Mouse (Mus musculus): ENCODE measurements around the gene Poc1b. TPM values are rescaled to one million over a fixed set of nuclear protein-coding genes. Genes with fewer than 3 reads are reported as not detected.
"Not testable (repeated sequence)": the region's sequence is repeated elsewhere in the genome, so short reads cannot be mapped to it uniquely, and the experiment has no call there.

Poc1b gene
- total RNA-seq, 2 experiments from 2014 or later: 2.8 to 4.1 TPM

DNA sequence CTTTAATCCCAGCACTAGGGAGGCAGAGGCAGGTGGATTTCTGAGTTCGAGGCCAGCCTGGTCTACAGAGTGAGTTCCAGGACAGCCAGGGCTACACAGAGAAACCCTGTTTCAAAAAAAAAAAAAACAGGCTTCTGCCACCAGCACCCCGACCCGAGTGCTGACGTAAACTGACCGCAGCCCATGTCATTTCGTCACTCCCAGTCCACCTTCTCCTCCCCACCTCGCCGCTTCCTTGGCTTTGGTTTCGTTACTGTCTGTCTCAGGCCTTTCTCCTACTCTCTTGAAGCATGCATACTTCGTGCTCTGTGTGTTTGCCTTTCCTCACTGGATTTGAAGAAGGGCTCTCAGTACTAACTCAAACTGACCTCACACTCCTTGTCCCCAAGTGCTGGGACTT is 50.9 kb downstream of the Poc1b start:
- DNase-seq (ENCODE audit: low spot score): not testable (repeated sequence)

DNA sequence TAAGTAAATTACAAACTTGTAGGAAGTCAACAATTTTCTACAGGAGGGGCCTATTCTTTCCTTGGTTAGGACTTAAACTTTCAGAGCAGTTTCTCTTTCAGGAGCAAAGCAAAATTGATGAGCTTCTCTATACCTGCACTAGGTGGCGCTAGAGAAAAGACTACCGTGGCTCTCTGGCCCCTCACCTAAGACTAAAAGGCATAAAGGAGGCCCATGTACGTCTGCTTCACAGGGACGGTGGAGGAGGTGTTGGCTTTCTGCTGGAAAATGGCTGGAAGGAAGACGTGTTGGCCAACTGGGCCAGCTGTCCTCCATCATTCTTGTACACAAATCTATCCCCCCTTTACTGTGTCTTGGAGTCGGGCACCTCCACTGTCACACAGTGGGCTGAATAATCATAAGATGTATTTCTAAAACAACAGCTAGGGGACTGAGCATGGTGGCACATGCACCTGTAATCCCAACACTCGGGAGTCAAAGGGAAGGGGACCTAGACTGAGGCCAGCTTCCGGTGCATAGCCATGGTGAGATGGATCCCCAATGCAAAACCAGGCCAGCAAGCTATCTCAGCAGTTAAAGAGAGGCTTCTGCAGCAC is 55.2 kb downstream of the Poc1b start:
- peak; percentile 44 for DNase-seq (ENCODE audit: low spot score)

DNA sequence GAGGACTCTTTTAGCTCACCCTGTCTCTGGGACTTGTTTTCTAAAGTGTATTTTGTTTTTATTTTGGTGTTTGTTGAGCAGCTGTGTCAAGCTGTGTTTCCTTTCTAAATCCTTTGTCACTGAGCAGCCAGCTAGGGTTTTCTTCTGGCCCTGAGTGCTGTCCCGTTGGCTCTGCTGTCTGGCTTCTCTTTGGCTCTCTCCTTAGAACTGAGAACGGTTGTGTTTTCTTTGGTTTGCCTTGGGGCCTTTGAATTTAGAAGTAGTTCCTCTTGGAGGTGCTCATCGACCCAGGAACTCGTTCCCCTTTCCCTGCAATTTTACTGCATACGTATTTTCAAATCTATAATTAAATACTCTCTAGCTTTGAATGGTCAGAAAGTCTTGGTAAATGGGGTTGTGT is 56.2 kb downstream of the Poc1b start:
- DNase-seq (ENCODE audit: low spot score): no peak

DNA sequence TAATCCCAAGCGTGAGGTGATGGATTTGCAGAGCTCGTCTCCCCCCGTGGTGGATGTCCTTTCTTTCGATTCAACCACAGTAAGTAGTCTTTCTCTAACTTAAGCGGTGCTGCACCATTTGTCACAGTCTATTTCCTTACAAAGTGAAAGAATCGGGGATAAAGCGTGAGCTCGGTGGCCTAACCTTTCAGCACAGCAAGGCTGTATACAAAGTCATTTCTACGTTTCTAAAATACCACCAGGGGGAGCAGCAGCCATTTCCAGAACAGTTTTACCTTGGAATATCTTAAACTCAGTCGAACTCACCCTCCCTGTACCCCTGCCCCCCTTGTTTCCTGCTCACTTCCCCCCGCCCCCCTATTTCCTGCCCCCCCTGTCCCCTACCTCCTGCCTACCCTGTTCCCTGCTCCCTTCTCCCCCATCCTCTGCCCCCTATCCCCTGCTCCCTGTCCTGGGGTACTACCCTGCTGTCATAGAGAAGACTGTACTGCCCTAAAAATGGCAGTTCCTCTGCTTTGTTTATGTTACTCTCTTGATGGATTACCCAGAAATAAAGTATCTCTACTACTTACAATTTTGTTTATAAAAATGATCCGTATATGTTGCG is 58.1 kb downstream of the Poc1b start:
- peak; percentile 30 for DNase-seq (ENCODE audit: low spot score)

DNA sequence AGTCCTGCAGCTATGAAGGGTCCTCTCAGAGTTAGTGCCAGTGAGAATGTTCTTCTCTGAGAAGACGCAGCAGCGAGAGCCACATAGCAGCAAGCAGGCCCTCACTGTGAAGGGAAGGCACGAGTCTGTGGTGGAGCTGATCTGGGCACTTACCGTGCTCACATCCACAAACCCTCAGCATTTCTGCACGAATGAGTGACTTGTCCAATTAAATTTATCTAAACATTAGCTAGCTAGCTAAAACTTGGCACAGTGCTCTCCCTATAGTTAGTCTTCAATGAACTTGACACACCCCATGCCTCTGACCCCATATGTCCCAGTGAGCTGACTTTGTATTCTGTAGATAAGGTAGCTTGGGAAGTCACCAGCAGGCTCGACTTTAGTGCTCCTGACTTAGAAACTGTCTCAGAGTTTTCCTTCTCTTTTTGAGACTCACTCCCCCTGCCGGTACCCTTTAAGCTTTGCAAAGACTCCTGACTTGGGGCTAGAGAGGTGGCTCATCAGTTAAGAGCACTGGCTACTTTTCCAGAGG is 59.0 kb downstream of the Poc1b start:
- no peak for DNase-seq (ENCODE audit: low spot score)

DNA sequence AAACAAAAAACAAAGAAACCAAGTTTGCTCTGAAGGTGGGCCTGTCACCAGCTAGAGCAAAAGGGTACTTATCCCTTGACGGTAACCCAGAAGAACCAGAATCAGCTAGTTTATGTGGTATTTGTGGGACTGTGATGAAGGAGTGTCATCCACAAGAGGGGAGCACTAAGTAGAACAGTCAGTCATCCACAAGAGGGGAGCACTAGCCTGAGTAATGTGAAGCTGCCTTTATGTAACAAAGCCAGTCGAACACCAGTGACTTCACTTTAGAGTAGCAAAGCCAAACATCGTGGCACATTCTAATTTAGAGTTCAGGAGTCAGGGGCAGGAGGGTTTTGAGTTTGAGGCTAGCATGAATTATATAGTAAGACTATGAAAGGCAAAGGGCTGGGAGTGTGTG is 59.6 kb downstream of the Poc1b start:
- DNase-seq (ENCODE audit: low spot score): no peak

DNA sequence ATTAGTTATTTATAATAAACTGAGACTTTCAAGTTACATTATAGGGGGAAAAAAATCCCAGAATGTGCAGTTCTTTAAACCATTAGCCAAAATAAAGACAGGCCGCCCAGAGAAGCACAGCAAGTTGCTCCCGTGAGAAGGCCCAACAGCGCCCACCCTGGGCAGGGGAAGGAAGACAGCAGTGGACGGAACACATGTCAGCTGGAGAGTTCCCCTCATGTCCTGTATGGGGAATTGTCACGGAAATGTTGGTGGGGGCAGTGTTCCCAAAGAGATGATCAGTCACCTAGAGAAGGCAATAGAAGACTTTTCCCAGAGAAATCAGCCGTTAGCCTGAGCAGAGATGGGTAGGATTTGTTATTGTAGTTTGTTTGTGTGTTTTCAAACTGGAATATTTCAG is 61.6 kb downstream of the Poc1b start:
- DNase-seq (ENCODE audit: low spot score): no peak

DNA sequence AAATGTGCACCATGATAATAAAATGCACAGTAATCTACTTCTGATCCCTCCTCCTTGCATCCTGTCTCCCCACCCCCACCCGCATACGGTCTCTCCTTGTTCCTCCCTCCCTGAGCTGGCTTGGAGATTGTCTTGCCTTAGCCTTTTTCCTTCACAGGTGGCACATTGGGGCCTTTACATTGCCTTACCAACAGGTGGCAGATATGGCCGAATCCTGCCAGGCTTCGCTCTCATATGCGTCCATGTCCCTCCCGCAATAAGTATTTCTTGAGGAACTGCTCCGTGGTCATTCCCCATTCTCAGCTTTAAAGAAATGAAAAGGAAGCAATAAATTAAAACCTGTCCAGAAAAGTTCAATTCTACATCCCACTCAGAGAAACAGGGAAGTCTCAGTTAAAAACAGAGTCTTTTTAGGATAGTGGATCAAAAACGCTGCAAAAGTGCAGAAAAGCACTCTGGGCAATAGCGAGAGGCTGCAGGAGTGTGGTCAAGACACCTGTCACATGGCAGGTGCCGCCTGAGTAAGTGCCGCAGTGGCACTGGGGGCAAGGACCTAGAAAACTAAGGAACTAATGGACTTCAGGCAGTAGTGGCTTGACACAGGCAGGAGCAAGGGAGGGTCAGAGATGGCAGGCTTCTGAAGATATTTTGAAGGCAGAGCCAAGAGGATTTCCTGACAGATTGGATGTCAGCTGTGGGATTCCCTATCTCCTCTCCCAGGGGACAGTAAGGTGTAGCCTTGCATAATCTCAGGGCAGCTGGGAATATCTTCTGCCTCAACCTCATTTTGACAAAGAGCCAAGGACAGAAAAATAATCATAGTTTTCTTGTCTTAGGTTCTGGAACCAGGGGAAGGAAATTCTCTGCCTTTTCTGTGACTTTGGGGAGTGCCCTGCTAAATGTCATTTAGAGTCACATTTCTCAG is 62.3 kb downstream of the Poc1b start:
- peak; percentile 48 for DNase-seq (ENCODE audit: low spot score)

DNA sequence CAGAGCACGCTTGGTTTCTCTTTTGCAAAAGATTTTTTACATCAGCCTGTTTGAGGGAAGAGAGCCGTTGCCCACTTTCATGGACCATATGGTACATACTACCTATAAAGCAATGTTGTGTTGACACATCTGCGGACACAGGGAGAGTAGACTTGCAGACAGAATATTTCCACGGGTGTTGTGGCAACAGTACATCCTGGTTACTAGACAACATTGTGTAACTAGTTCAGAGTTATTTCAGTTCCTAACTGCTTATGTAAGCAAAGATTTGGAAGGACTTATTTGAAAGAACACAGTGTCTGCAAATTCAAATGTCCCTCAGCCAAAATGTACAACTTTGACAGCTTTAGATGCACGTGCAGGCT is 62.9 kb downstream of the Poc1b start:
- DNase-seq (ENCODE audit: low spot score): peak; percentile 24

DNA sequence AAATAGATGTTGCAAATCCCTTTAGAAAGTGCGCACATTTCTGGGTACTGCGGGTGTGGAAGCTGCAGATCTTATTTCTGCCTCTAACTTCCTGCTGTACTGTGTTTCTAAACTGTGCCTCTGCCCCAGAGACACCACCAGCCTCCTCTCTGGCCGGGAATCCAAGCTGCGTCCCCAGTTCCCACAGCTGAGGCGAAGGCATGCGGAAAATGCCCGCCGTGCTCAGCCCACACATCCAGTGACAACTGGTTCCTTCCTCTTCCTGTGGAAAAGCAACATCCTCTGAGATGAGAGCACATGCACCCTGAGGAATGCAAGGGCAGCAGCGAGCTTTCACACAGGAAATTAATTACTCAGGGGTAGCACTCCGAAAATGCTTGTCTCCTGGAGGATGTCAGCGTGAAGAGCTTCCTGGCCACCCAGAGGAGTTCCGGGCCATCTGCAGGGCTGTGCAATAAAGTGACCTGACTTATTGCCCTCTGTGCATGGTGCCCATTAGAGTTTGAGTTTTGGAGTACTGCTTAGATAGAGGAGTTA is 65.2 kb downstream of the Poc1b start:
- peak; percentile 35 for DNase-seq (ENCODE audit: low spot score)

DNA sequence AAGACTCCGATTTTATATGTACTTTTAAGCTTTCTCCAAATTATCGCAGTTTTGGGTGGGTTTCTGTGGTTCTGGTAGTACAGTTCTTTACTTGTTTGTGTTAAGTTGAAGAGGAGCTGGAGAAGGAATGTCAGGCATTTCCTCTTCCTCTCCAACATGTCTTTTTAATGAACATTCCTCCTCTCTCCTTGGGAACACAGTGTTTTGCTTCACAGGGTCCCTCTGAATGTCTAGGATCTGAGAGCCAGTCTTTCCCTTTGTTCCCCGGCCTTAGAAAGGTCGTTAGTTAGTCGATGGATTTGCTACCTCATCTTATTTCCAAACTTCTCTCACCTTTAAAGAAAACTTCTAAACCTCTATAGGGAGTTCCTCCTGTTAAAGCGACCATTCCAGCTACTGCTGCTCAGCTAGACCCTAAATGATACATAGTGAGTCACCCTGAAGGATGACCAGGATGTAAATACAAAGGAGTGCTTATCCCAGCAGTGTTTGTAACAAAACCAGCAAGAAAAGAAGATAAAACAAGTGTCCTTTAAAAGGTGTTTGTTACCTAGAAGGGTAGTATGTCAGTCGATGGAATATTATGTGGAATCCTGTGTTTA is 66.2 kb downstream of the Poc1b start:
- no peak for DNase-seq (ENCODE audit: low spot score)

DNA sequence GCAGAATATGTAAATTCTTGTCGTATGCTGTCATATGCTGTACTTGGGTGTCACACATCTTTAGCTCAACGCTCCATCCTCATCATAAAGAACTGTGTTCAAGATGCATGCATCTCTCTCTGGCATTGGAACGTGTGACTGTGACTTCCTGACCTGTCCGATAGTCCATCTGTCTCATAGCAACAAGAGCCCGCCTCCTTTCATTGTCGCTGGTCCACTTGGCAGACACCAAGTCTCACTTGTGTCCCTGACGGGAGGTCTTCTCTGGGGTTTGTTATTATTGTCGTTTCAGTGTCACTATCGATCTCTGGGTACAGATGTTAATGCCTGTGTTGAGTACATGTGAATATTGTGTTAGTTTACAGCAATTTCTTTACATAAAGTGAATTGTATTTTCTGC is 70.1 kb downstream of the Poc1b start:
- no peak for DNase-seq (ENCODE audit: low spot score)

DNA sequence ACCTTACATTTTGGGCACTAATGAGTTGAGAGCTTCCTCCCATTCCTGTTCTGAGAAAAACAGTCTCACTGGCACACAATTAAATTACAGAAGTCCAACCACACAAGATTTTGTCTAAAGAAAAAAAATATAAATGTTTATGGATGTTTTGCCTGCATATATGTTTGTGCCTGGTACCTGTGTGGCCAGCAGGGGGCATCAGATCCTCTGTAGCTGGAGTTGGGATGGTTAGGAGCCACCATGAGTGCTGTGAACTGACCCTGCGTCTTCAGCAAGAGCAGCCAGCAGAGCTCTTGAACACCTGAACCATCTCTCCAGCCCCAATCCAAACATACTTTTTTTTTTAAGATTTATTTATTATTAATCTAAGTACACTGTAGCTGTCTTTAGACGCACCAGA is 71.3 kb downstream of the Poc1b start:
- no peak for DNase-seq (ENCODE audit: low spot score)

DNA sequence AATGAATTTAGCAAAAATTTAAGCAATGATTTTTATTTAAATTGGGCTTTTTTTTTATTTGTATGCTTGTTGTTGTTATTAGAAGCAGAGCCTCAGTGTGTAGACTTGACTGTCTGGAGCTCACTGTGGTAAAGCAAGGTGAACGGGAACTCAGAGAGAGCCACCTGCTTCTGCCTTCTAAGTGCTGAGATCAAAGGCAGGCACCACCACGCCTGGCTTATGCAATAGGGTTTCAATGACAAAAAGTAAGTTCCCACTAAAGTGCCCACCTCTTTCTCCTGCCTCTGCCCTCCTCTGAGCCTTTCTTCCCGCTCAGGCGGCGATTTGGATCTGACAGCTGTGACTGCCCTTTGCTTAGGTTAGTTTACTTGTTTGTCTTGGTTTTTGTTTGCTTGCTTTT is 72.3 kb downstream of the Poc1b start:
- DNase-seq (ENCODE audit: low spot score): no peak

DNA sequence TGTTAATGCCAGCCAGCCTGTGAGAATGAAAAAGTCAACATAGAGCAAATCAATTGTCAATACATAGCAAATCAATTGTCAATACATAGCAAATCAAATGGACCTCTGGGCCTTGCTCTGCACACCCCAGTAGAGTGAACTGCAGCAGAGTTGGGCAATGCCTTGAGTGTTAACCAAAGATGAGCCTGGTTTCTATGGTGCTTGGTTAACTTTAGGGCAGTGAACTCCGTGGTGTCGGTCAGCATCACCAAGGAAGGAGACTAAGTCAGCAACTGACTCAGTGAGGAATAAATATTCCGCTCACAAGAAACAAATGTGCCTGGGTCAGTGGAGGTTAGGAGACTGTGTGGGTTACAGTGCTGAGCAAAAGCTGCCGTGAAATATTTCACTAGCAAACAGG is 72.7 kb downstream of the Poc1b start:
- DNase-seq (ENCODE audit: low spot score): no peak

DNA sequence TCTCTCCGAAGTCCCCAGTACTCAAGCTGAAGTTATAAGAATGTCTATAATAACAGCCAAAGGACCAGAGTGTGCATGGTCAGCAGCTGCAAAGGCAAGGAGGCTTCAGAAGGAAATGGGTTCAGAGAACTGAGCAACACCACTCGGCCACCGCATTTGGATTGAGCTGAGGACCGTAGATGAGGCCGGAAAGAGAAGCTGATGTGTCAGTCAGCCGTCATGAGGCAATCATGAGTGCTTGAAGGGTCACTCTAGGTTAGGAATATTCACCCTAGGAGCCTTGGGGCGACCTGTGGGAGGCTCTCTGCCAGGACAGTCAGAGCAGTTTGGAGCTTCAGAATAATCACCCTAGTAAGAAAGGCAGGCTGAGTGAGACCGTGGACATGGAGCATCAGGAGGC is 74.7 kb downstream of the Poc1b start:
- DNase-seq (ENCODE audit: low spot score): no peak

DNA sequence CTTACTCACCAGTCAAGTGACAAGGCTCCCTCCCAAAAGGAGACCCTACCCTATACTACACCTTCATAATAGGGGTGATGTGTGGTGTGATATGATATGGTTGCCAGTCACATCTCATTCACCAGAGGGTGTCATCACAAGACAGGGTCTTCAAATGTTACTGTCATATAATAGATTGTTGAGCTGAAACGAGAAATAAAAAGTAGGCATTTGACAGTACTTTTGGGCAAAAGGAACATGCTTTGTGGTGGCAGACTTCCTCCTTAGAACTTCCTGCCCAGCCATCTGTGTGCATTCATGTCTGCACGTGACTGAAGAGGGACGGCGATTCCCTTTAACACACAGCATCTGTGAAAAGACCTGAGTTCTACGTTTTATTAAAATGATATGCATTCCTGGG is 75.3 kb downstream of the Poc1b start:
- DNase-seq (ENCODE audit: low spot score): no peak

DNA sequence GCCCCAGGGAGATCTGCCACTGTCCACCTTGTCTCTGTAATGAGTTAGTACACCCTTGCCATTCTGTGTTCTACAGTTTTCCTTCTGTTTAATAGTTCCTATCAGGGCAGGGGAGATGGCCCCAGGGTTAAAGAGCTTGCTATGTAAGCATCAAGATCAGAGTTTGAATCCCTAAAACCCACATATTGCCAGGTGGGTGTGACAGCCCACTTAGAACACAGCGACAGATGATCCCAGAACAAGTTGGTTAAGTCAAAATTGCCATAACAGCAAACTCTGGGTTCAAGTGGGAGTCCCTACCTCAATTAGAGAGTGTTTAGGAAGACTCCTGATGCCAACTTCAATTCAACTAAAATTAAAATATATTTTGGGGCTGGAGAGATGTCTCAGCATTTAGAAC is 81.3 kb downstream of the Poc1b start:
- DNase-seq (ENCODE audit: low spot score): no peak

DNA sequence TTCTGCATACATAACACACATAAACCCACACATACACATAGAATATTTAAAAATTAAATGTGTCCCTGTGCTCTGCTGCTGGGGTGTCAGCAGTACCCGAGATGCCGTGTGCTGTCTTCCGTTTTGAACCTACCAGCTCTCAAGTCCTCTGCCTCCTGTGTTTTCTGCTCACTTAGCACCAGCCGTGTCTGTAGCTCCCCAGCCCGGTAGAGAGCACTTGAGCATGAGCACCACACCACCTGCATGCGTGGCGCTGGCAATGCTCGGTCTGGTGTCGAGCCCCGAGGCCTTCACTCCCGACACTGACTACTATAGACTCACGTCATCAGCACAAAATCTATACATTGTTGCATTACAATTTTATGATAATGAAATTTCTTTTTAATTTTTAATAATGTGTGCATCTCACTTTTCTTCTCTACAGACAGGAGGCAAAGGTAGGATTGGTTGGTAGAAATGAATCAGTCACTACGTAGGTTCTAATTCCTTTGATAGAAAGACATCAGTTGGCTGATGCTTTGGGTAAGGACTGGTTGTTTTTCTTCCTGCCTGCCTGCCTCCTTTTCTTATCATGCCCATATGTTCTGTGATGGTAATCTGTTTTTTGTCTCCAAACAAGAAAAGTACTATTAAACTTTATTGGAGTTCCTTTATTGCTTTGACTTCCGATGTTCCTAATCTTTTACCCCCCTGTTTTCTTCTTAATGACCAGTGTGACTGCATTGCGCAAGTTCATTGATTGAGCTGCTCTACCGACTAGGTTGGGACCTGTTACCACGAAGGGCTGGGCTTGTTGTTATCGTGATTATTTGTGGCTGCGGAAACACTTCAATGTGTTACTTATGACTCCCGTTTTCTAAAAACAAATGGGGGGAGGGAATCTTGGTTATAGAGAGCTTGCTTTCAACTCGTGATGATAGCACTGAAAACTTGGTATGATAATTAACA is 82.1 kb downstream of the Poc1b start:
- DNase-seq (ENCODE audit: low spot score): no peak

DNA sequence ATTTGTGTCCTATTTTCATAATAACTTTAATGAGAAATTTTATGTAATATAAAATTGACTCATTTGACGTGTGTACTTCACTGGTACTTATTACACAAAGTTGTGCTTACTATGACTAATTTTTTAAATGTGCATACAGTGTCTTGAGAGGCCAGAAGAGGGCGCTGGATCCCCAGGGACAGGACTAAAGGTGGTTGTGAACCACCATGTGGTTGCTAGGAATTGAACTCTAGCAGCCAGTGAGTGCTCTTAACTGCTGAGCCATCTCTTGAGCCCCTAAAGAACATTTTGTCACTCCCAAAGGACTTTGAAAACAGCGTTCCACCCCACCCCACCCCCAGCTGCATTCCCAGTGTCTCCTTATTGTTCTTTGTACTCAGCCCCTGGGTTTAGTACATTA is 84.0 kb downstream of the Poc1b start:
- peak; percentile 69 for DNase-seq (ENCODE audit: low spot score)
